Mouse (Mus musculus) midbrain, embryonic 15.5 days (tissue): ENCODE measurements around the gene Btbd1. TPM values are rescaled to one million over a fixed set of nuclear protein-coding genes. Genes with fewer than 3 reads are reported as not detected.
A peak's percentile ranks its signal among the peaks of the same experiment; 100 is the strongest.

Source experiments
- ATAC-seq: fragments of 200-750 bp; cut with Nextera tagmentation; replicated peaks from 2 replicates; pipeline ENCODE4 v1.8.0; 2017; ENCODE audit warnings: moderate TSS enrichment
- H3K27ac ChIP-seq: fragments of 300-500 bp; sonication (generic); 2 replicates; pipeline ENCODE4 v1.5.1; 2015; ENCODE audit warnings: mild to moderate bottlenecking, inconsistent platforms
- H3K27me3 ChIP-seq: fragments of 300-500 bp; sonication (generic); replicated peaks from 2 replicates; pipeline ENCODE4 v1.6.1; 2015; ENCODE audit warnings: inconsistent platforms
- H3K36me3 ChIP-seq: fragments of 300-500 bp; sonication (generic); replicated peaks from 2 replicates; pipeline ENCODE4 v1.6.1; 2015; ENCODE audit warnings: inconsistent platforms
- H3K4me1 ChIP-seq: fragments of 300-500 bp; sonication (generic); 2 replicates; pipeline ENCODE4 v1.6.1; 2015; ENCODE audit warnings: inconsistent platforms
- H3K4me2 ChIP-seq: fragments of 300-500 bp; sonication (generic); 2 replicates; pipeline ENCODE4 v1.6.1; 2015; ENCODE audit warnings: inconsistent platforms, mild to moderate bottlenecking, moderate library complexity
- H3K4me3 ChIP-seq: fragments of 300-500 bp; sonication (generic); 2 replicates; pipeline ENCODE4 v1.5.1; 2015; ENCODE audit warnings: mild to moderate bottlenecking, inconsistent platforms
- H3K9ac ChIP-seq: fragments of 300-500 bp; sonication (generic); 2 replicates; pipeline ENCODE4 v1.6.1; 2015; ENCODE audit warnings: mild to moderate bottlenecking, inconsistent platforms
- H3K9me3 ChIP-seq: fragments of 300-500 bp; sonication (generic); 2 replicates; pipeline ENCODE4 v1.6.1; 2016; ENCODE audit warnings: inconsistent platforms
- WGBS: fragments of 180-500 bp; shearing (Covaris S2); methylation state at CpG from one replicate; pipeline ENCODE4 v1.1.7; 2015; ENCODE audit warnings: mixed read lengths; 5-methylcytosine and 5-hydroxymethylcytosine counted together
- polyA plus RNA-seq: library from polyadenylated mRNA; unstranded; fragments of >200 nt; fragmentation: Nextera tagmentation; extraction: Ambion mirVana; gene quantifications from 2 replicates; pipeline ENCODE4 v1.2.1, GENCODE M21; 2015

Btbd1 gene
- polyA plus RNA-seq, 1 experiment from 2014 or later: 94.4 TPM

GRCm38 (mm10) chr7:81860996-81861395 lies 31.8 kb upstream of the Btbd1 start:
- Histone ChIP-seq H3K4me3 (no peak overlapping the region), H3K27me3 (peaks cover 16% of the 10 kb centered on the region), H3K9me3 (no peaks in the 10 kb centered on the region), H3K4me1 (peaks cover 16% of the 10 kb centered on the region), H3K27ac (no peak overlapping the region), H3K4me2 (no peak overlapping the region), H3K9ac (no peak overlapping the region), H3K36me3 (no peaks in the 10 kb centered on the region)
- no peak for ATAC-seq
- 80% methylated on average over 5 of the region's 5 CpGs for WGBS

GRCm38 (mm10) chr7:81860071-81860470 lies 30.8 kb upstream of the Btbd1 start:
- ATAC-seq: no peak; the same call in 1 of the 2 replicates
- Histone ChIP-seq H3K4me1 (peaks cover 16% of the 10 kb centered on the region), H3K36me3 (no peaks in the 10 kb centered on the region), H3K27ac (no peak overlapping the region), H3K4me3 (peak overlapping the region; percentile 64), H3K27me3 (peaks cover 16% of the 10 kb centered on the region), H3K9me3 (no peaks in the 10 kb centered on the region), H3K4me2 (peak overlapping the region; percentile 91), H3K9ac (no peak overlapping the region)
- 54% methylated on average over 11 of the region's 11 CpGs for WGBS

DNA sequence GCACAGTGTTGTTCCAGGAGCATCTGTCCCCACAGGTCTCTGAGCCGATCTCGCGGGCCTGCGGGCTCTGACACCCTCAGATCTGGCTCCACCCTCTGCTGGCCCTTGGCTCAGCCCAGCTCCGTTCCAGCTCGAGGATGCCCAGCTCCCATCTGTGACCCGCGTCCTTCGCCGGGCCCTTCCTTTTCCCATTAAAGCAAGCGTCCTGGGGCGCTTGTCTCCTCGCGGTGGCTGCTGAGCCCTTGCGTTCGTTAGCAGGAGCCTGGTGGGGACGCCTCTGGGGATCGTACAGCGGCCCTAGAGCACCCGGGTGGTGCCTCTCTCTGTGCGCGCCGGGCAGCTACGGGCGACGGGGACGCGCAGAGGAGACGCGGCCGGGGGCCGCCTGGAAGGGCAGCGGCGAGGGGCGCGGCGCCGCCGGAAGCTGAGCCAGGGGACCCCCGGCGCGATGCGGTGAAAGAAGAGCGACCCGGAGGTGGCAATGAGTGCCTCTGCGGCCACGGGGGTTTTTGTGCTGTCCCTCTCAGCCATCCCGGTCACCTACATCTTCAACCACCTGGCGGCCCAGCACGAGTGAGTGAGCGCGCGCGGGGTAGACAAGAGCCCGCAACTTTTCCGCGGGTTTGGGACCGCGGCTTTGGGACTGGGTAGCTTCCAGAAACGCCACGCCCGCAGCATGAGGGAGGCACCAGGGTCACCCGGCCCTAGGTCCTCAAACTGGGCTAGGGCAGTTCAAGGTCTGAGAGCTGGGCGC lies 29.9 kb upstream of the Btbd1 start, which contains the start of gene Tm6sf1:
Gene Tm6sf1 (plus strand): TSS at position 34 of the 754 bp plus-strand sequence.
- Histone ChIP-seq H3K9ac (peak within 1 kb of the TSS; percentile 57), H3K4me1 (peaks cover 22% of the 10 kb centered on the region), H3K4me2 (peak within 1 kb of the TSS; percentile 91), H3K4me3 (peak within 1 kb of the TSS; percentile 64), H3K27ac (peak within 1 kb of the TSS; percentile 41; the same call in 1 of the 2 replicates), H3K36me3 (no peaks in the 10 kb centered on the region), H3K9me3 (no peaks in the 10 kb centered on the region), H3K27me3 (peaks cover 16% of the 10 kb centered on the region)
- under 1% methylated on average over 64 of the region's 64 CpGs for WGBS
- peak; percentile 79 for ATAC-seq

- Histone ChIP-seq H3K9ac (0 out of 2 replicates have a peak overlapping the region, but pooled peaks have one; percentile 57), H3K4me1 (peaks cover 22% of the 10 kb centered on the region), H3K27me3 (peaks cover 16% of the 10 kb centered on the region), H3K4me3 (peak overlapping the region; percentile 64), H3K36me3 (no peaks in the 10 kb centered on the region), H3K9me3 (no peaks in the 10 kb centered on the region), H3K4me2 (peak overlapping the region; percentile 91), H3K27ac (no peak overlapping the region)
- WGBS: 2% methylated on average over 9 of the region's 9 CpGs
- no peak for ATAC-seq
Observed at GRCm38 (mm10) chr7:81858236-81858635, 29.0 kb upstream of the Btbd1 start.

GRCm38 (mm10) chr7:81856221-81856620 lies 27.0 kb upstream of the Btbd1 start:
- peaks cover 22% of the 10 kb centered on the region for H3K4me1 ChIP-seq

DNA sequence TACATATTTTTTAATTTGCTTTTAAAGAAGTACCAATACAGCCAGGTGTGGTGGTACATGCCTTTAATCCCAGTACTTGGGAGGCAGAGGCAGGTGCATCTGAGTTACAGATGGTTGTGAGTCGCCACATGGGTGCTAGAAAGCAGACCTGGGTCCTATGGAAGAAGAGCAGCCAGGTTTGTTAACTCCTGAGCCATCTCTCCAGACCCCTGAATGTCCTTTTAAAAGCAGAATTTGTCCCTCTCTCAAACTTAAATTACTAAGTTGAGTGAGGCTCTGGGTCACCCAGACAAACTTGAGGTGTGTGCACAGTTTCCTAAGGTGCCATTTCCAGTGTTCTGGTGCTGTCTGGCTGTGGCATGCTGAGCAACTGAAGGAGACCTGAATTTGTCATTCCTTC lies 26.5 kb upstream of the Btbd1 start, which contains the start of gene Gm10160:
Gene Gm10160 (minus strand): TSS at position 101 of the 400 bp plus-strand sequence.
- ATAC-seq: no peak
- Histone ChIP-seq H3K4me3 (no peak within 1 kb of the TSS), H3K27me3 (peaks cover 16% of the 10 kb centered on the region), H3K27ac (no peak within 1 kb of the TSS), H3K4me2 (no peak within 1 kb of the TSS), H3K9me3 (no peaks in the 10 kb centered on the region), H3K4me1 (peaks cover 22% of the 10 kb centered on the region), H3K36me3 (no peaks in the 10 kb centered on the region), H3K9ac (no peak within 1 kb of the TSS)
- WGBS: 76% methylated on average over 1 of the region's 1 CpGs

More at GRCm38 (mm10) chr7:81856221-81856620, 27.0 kb upstream of the Btbd1 start:
- H3K36me3 ChIP-seq: no peaks in the 10 kb centered on the region
- H3K27me3 ChIP-seq: peaks cover 16% of the 10 kb centered on the region
- H3K9ac ChIP-seq: no peak overlapping the region
- ATAC-seq: no peak
- H3K4me2 ChIP-seq: no peak overlapping the region
- no peak overlapping the region for H3K4me3 ChIP-seq
- H3K27ac ChIP-seq: no peak overlapping the region
- no peaks in the 10 kb centered on the region for H3K9me3 ChIP-seq
- WGBS: 78% methylated on average over 4 of the region's 4 CpGs

- H3K4me2 ChIP-seq: no peak overlapping the region
- H3K4me1 ChIP-seq: peaks cover 22% of the 10 kb centered on the region
- H3K4me3 ChIP-seq: no peak overlapping the region
- H3K9me3 ChIP-seq: no peaks in the 10 kb centered on the region
- H3K9ac ChIP-seq: no peak overlapping the region
- no peaks in the 10 kb centered on the region for H3K36me3 ChIP-seq
- H3K27ac ChIP-seq: no peak overlapping the region
- 61% methylated on average over 8 of the region's 8 CpGs for WGBS
- no peak for ATAC-seq
- H3K27me3 ChIP-seq: peaks cover 16% of the 10 kb centered on the region
Observed at GRCm38 (mm10) chr7:81854568-81855307, 25.5 kb upstream of the Btbd1 start.

DNA sequence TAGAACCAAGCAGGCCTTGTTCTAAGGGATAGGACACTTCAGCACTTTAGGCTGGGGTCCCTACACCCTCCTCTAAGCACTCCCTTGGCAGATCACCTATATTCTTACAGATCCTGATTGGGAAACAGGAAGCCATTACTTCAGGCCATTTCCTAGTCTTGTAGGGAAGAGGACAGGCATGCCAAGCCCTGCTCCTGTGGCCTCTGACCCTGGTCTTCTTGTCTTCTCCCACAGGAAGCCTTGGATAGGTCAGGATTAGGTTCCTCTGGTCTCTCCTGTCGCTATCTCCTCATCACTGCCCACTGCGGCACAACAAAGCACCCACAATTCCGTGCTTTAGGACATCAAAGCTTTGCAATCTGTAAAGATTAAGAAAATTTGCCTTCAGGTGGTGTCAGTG lies 22.5 kb upstream of the Btbd1 start:
- H3K9ac ChIP-seq: no peak overlapping the region
- H3K9me3 ChIP-seq: no peaks in the 10 kb centered on the region
- H3K4me1 ChIP-seq: peaks cover 5% of the 10 kb centered on the region
- H3K27ac ChIP-seq: no peak overlapping the region
- no peak for ATAC-seq
- H3K4me3 ChIP-seq: no peak overlapping the region
- H3K4me2 ChIP-seq: no peak overlapping the region
- no peaks in the 10 kb centered on the region for H3K36me3 ChIP-seq
- WGBS: 86% methylated on average over 3 of the region's 3 CpGs
- H3K27me3 ChIP-seq: peaks cover 1% of the 10 kb centered on the region; the same call in 1 of the 2 replicates

- no peak for ATAC-seq
Observed at GRCm38 (mm10) chr7:81850171-81850570, 20.9 kb upstream of the Btbd1 start.

DNA sequence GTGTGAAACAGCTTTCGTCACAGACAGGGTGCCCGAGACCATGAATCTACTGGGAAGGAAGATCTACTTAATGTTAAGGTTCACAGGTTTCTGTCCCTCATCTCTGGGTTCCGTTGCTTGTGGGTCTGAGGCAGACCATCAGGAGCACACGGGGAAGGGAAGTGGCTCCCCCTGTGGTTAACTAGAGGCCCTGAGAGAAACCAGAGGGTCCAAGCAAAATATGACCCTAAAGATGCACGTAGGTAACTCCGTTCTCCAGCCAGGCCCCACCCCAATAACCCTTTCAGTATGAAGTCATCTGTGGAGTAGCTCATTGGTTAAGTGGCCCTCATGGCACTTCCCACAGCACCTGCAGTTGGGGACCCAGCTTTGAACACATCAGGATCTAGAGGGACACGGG lies 20.4 kb upstream of the Btbd1 start:
- 92% methylated on average over 7 of the region's 7 CpGs for WGBS
- no peak overlapping the region for H3K27ac ChIP-seq
- no peak overlapping the region for H3K9ac ChIP-seq
- H3K4me2 ChIP-seq: no peak overlapping the region
- no peaks in the 10 kb centered on the region for H3K36me3 ChIP-seq
- peaks cover 2% of the 10 kb centered on the region for H3K4me1 ChIP-seq
- ATAC-seq: no peak
- H3K9me3 ChIP-seq: no peaks in the 10 kb centered on the region
- H3K4me3 ChIP-seq: no peak overlapping the region
- H3K27me3 ChIP-seq: no peaks in the 10 kb centered on the region

More at GRCm38 (mm10) chr7:81850171-81850570, 20.9 kb upstream of the Btbd1 start:
- Histone ChIP-seq H3K4me1 (peaks cover 5% of the 10 kb centered on the region), H3K27ac (no peak overlapping the region), H3K9me3 (no peaks in the 10 kb centered on the region), H3K27me3 (no peaks in the 10 kb centered on the region), H3K4me2 (no peak overlapping the region), H3K9ac (no peak overlapping the region), H3K36me3 (no peaks in the 10 kb centered on the region), H3K4me3 (no peak overlapping the region)
- WGBS: 90% methylated on average over 6 of the region's 6 CpGs

GRCm38 (mm10) chr7:81849214-81849613 lies 20.0 kb upstream of the Btbd1 start:
- Histone ChIP-seq H3K9me3 (no peaks in the 10 kb centered on the region), H3K27ac (no peak overlapping the region), H3K4me3 (no peak overlapping the region), H3K4me2 (no peak overlapping the region), H3K4me1 (no peaks in the 10 kb centered on the region), H3K27me3 (no peaks in the 10 kb centered on the region), H3K9ac (no peak overlapping the region), H3K36me3 (no peaks in the 10 kb centered on the region)
- WGBS: 94% methylated on average over 5 of the region's 5 CpGs
- no peak for ATAC-seq

- Histone ChIP-seq H3K4me3 (no peak overlapping the region), H3K4me2 (no peak overlapping the region), H3K27ac (no peak overlapping the region), H3K36me3 (no peaks in the 10 kb centered on the region), H3K9ac (no peak overlapping the region), H3K9me3 (no peaks in the 10 kb centered on the region), H3K27me3 (no peaks in the 10 kb centered on the region), H3K4me1 (no peaks in the 10 kb centered on the region)
- ATAC-seq: no peak
- WGBS: 40% methylated on average over 4 of the region's 4 CpGs
Observed at GRCm38 (mm10) chr7:81847777-81848176, 18.5 kb upstream of the Btbd1 start.
